Mouse (Mus musculus): ENCODE data around the gene Snrpe.

DNA sequence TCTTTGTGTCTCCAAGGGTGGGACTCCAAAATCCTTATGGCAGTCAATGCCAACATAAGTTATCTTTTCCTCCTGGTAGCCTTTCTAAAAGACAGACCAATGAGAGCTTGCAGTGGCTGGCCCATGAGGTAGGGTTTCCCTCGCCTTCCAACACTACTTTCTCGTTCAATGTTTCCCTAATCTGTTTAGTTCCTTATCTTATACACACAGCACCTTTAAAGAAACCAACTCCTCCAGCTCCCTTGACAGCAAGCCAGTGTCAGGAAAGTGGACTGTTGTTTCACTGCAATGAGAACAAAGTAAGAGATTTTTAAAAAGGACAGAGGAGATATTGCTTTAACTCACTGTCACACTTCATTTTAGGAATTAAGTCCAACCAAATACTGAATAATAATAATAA, 7.8 kb upstream of the Snrpe start:
- TF ChIP-seq CTCF (IDR thresholded peaks at IDR 0.05; ENCODE audit: low read depth) (no peak), EP300 (IDR thresholded peaks at IDR 0.05; ENCODE audit: low read depth) (no peak)
